Mouse (Mus musculus) midbrain, embryonic 13.5 days (tissue): Measurements from ENCODE around the gene Olfr1413. TPM values are rescaled to one million over a fixed set of nuclear protein-coding genes. Genes with fewer than 3 reads are reported as not detected.

Source experiments
- ATAC-seq: fragments of 200-750 bp; cut with Nextera tagmentation; 2 replicates; pipeline ENCODE4 v1.8.0; 2017; ENCODE audit warnings: mild to moderate bottlenecking, moderate TSS enrichment, moderate library complexity
- H3K27ac ChIP-seq: fragments of 300-500 bp; sonication (generic); 2 replicates; pipeline ENCODE4 v1.5.1; 2015; ENCODE audit warnings: inconsistent platforms, mild to moderate bottlenecking, moderate library complexity
- H3K27me3 ChIP-seq: fragments of 300-500 bp; sonication (generic); 2 replicates; pipeline ENCODE4 v1.6.1; 2015; ENCODE audit warnings: mild to moderate bottlenecking, inconsistent platforms
- H3K36me3 ChIP-seq: fragments of 300-500 bp; sonication (generic); 2 replicates; pipeline ENCODE4 v1.6.1; 2015; ENCODE audit warnings: mild to moderate bottlenecking, inconsistent platforms
- H3K4me1 ChIP-seq: fragments of 300-500 bp; sonication (generic); replicated peaks from 2 replicates; pipeline ENCODE4 v1.6.1; 2015; ENCODE audit warnings: inconsistent platforms
- H3K4me2 ChIP-seq: fragments of 300-500 bp; sonication (generic); replicated peaks from 2 replicates; pipeline ENCODE4 v1.6.1; 2015; ENCODE audit warnings: moderate library complexity, mild to moderate bottlenecking, inconsistent platforms
- H3K4me3 ChIP-seq: fragments of 300-500 bp; sonication (generic); replicated peaks from 2 replicates; pipeline ENCODE4 v1.5.1; 2015; ENCODE audit warnings: mild to moderate bottlenecking, inconsistent platforms
- H3K9ac ChIP-seq: fragments of 300-500 bp; sonication (generic); replicated peaks from 2 replicates; pipeline ENCODE4 v1.6.1; 2015; ENCODE audit warnings: mild to moderate bottlenecking, inconsistent platforms
- H3K9me3 ChIP-seq: fragments of 300-500 bp; sonication (generic); 2 replicates; pipeline ENCODE4 v1.6.1; 2016; ENCODE audit warnings: mild to moderate bottlenecking, inconsistent platforms
- WGBS: fragments of 180-500 bp; shearing (Covaris S2); methylation state at CpG from one replicate; pipeline ENCODE4 v1.1.7; 2015; 5-methylcytosine and 5-hydroxymethylcytosine counted together
- polyA plus RNA-seq: library from polyadenylated mRNA; unstranded; fragments of >200 nt; fragmentation: Nextera tagmentation; extraction: Ambion mirVana; gene quantifications from 2 replicates; pipeline ENCODE4 v1.2.1, GENCODE M21; 2015

Olfr1413 gene
- polyA plus RNA-seq, 1 experiment from 2014 or later: not detected

- no peaks in the 10 kb centered on the region for H3K36me3 ChIP-seq
- WGBS: 11% methylated on average over 1 of the region's 1 CpGs
- ATAC-seq: no peak
- H3K9ac ChIP-seq: no peak overlapping the region
- H3K4me2 ChIP-seq: no peak overlapping the region
- peaks cover 7% of the 10 kb centered on the region; the same call in 1 of the 2 replicates for H3K27me3 ChIP-seq
- no peak overlapping the region for H3K4me3 ChIP-seq
- no peak overlapping the region for H3K27ac ChIP-seq
- peaks cover 7% of the 10 kb centered on the region; the same call in 1 of the 2 replicates for H3K4me1 ChIP-seq
- no peaks in the 10 kb centered on the region for H3K9me3 ChIP-seq
Observed at GRCm38 (mm10) chr1:92614516-92614915, 43.4 kb downstream of the Olfr1413 start.

GRCm38 (mm10) chr1:92616046-92616445 is 44.9 kb downstream of the Olfr1413 start:
- H3K9ac ChIP-seq: no peak overlapping the region
- H3K27ac ChIP-seq: no peak overlapping the region
- no peaks in the 10 kb centered on the region for H3K36me3 ChIP-seq
- no peak overlapping the region for H3K4me2 ChIP-seq
- peaks cover 7% of the 10 kb centered on the region; the same call in 1 of the 2 replicates for H3K27me3 ChIP-seq
- H3K9me3 ChIP-seq: no peaks in the 10 kb centered on the region
- no peak for ATAC-seq
- H3K4me3 ChIP-seq: no peak overlapping the region
- H3K4me1 ChIP-seq: peaks cover 7% of the 10 kb centered on the region; the same call in 1 of the 2 replicates
- WGBS: 78% methylated on average over 1 of the region's 1 CpGs

GRCm38 (mm10) chr1:92617488-92617887 is 46.4 kb downstream of the Olfr1413 start, which contains the start of gene Olfr12:
Gene Olfr12 (plus strand): TSS chr1:92617788.
- WGBS: 65% methylated on average over 2 of the region's 2 CpGs
- Histone ChIP-seq H3K27ac (no peak within 1 kb of the TSS), H3K4me1 (peaks cover 7% of the 10 kb centered on the region; the same call in 1 of the 2 replicates), H3K36me3 (no peaks in the 10 kb centered on the region), H3K4me3 (no peak within 1 kb of the TSS), H3K27me3 (no peaks in the 10 kb centered on the region), H3K4me2 (no peak within 1 kb of the TSS), H3K9me3 (no peaks in the 10 kb centered on the region), H3K9ac (no peak within 1 kb of the TSS)
- ATAC-seq: no peak

GRCm38 (mm10) chr1:92618360-92618759 is 47.2 kb downstream of the Olfr1413 start:
- Histone ChIP-seq H3K4me1 (peaks cover 3% of the 10 kb centered on the region; the same call in 1 of the 2 replicates), H3K9me3 (no peaks in the 10 kb centered on the region), H3K4me2 (no peak overlapping the region), H3K27ac (no peak overlapping the region), H3K9ac (no peak overlapping the region), H3K36me3 (no peaks in the 10 kb centered on the region), H3K4me3 (no peak overlapping the region), H3K27me3 (no peaks in the 10 kb centered on the region)
- no peak for ATAC-seq
- WGBS: 70% methylated on average over 4 of the region's 4 CpGs

Other genes starting within 250 kb of the Olfr1413 start
- 271 and 284 TPM in 2 replicates for gene Ndufa10, start 97.5 kb upstream of the Olfr1413 start, polyA plus RNA-seq
- not detected in 2 replicates for gene Olfr1416, start 86.2 kb upstream of the Olfr1413 start, polyA plus RNA-seq
- gene Olfr1415, start 75.2 kb upstream of the Olfr1413 start, polyA plus RNA-seq: not detected in 2 replicates
- gene Olfr1414, start 52.7 kb upstream of the Olfr1413 start, polyA plus RNA-seq: not detected in 2 replicates
- gene Olfr1412, start 14.5 kb downstream of the Olfr1413 start, polyA plus RNA-seq: not detected in 2 replicates
- not detected in 2 replicates for gene Olfr1411, start 23.1 kb downstream of the Olfr1413 start, polyA plus RNA-seq
- gene Olfr1410, start 34.5 kb downstream of the Olfr1413 start, polyA plus RNA-seq: not detected in 2 replicates
- 0.08 TPM in 1 of 2 replicates, not detected in the other for gene Olfr12, start 46.5 kb downstream of the Olfr1413 start, polyA plus RNA-seq
- gene Cops9, start 70.7 kb downstream of the Olfr1413 start, polyA plus RNA-seq: 576 and 596 TPM in 2 replicates
- gene Otos, start 77.5 kb downstream of the Olfr1413 start, polyA plus RNA-seq: 0.11 and 0.34 TPM in 2 replicates